Mouse (Mus musculus): Measurements from ENCODE around the gene Tada2a.

- no peak for TF ChIP-seq CTCF (IDR thresholded peaks at IDR 0.05; ENCODE audit: insufficient read depth, low read length)
- no peak for TF ChIP-seq POLR2A (IDR thresholded peaks at IDR 0.05; ENCODE audit: borderline replicate concordance, extremely low read depth, low read depth, low read length)
Observed at GRCm38 (mm10) chr11:84057418-84057817, 72.0 kb downstream of the Tada2a start.
